Mouse (Mus musculus) kidney, postnatal 0 days (tissue): ENCODE data around the gene Pfn1. TPM values are rescaled to one million over a fixed set of nuclear protein-coding genes. Genes with fewer than 3 reads are reported as not detected.

Experiments used
- ATAC-seq: fragments of 200-750 bp; cut with Nextera tagmentation; replicated peaks from 2 replicates; pipeline ENCODE4 v1.8.0; 2017; ENCODE audit warnings: low read depth, moderate number of reproducible peaks, moderate TSS enrichment, moderate library complexity; ENCODE audit not compliant: low FRiP score
- DNase-seq: peaks from one replicate; pipeline ENCODE4 v3.0.0-alpha.2; 2016; ENCODE audit warnings: low spot score
- H3K27ac ChIP-seq: fragments of 300-500 bp; sonication (generic); 2 replicates; pipeline ENCODE4 v1.5.1; 2014; ENCODE audit warnings: mild to moderate bottlenecking
- H3K27me3 ChIP-seq: fragments of 300-500 bp; sonication (generic); 2 replicates; pipeline ENCODE4 v1.6.1; 2014; ENCODE audit warnings: low read length, mixed read lengths; ENCODE audit not compliant: insufficient read depth
- H3K36me3 ChIP-seq: fragments of 300-500 bp; sonication (generic); 2 replicates; pipeline ENCODE4 v1.6.1; 2014; ENCODE audit warnings: low read length, mixed read lengths; ENCODE audit not compliant: insufficient read depth
- H3K4me1 ChIP-seq: fragments of 300-500 bp; sonication (generic); replicated peaks from 2 replicates; pipeline ENCODE4 v1.6.1; 2014; ENCODE audit warnings: antibody characterized with exemption, low read length, mixed read lengths; ENCODE audit not compliant: insufficient read depth
- H3K4me2 ChIP-seq: fragments of 300-500 bp; sonication (generic); 2 replicates; pipeline ENCODE4 v1.6.1; 2014; ENCODE audit warnings: mild to moderate bottlenecking, low read length, moderate library complexity, mixed read lengths
- H3K4me3 ChIP-seq: fragments of 300-500 bp; sonication (generic); replicated peaks from 2 replicates; pipeline ENCODE4 v1.5.1; 2014; ENCODE audit warnings: low read depth, low read length
- H3K9ac ChIP-seq: fragments of 300-500 bp; sonication (generic); 2 replicates; pipeline ENCODE4 v1.6.1; 2014; ENCODE audit warnings: low read depth, low read length
- H3K9me3 ChIP-seq: fragments of 300-500 bp; sonication (generic); replicated peaks from 2 replicates; pipeline ENCODE4 v1.6.1; 2016; ENCODE audit warnings: low read length, inconsistent platforms, mixed read lengths
- CTCF ChIP-seq: IDR thresholded peaks from 2 replicates; pipeline ENCODE4 v1.5.1; 2016; ENCODE audit warnings: antibody characterized with exemption, low read depth, mild to moderate bottlenecking, moderate library complexity
- WGBS: fragments of 180-500 bp; shearing (Covaris S2); extraction: QIAGEN DNeasy Blood & Tissue Kit; methylation state at CpG from one replicate; pipeline ENCODE4 v1.1.7; 2014; 5-methylcytosine and 5-hydroxymethylcytosine counted together
- polyA plus RNA-seq: library from polyadenylated mRNA; unstranded; fragments of >200 nt; fragmentation: Nextera tagmentation; extraction: Ambion mirVana; gene quantifications from 2 replicates; pipeline ENCODE4 v1.2.1, GENCODE M21; 2015

Pfn1 gene
- polyA plus RNA-seq, 1 experiment from 2014 or later, result 1,513 TPM

DNA sequence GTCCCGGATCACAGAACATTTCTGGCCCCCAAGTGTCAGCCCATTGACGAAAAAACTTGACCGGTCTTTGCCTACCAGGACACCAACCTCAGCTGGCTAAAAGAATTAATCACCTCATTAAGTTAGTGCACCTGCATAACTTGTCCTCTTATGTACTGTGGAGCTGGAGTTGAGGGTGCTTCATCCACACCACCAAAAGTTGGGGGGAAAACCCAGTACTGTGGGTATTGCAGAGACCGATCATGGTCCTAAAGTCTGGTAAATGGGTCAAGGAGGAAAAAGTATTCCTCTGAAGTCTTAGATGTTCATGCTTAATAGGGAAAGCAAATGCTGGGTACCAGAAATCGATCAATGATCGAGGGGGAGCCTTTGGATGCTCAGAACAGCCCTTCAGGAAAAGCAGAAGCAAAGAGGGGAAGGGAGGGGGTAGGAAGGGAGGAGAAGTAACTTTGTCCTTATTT lies 1.5 kb downstream of the Pfn1 start:
- ATAC-seq, result no peak
- Histone ChIP-seq H3K27ac (peak overlapping the region; percentile 99), H3K4me2 (peak overlapping the region; percentile 90), H3K9ac (peak overlapping the region; percentile 98), H3K27me3 (no peaks in the 10 kb centered on the region), H3K36me3 (peaks cover 38% of the 10 kb centered on the region), H3K9me3 (no peaks in the 10 kb centered on the region), H3K4me3 (peak overlapping the region; percentile 91), H3K4me1 (peaks cover 29% of the 10 kb centered on the region)
- no peak for DNase-seq
- 30% methylated on average over 6 of the region's 6 CpGs for WGBS
- no peak for TF ChIP-seq CTCF

DNA sequence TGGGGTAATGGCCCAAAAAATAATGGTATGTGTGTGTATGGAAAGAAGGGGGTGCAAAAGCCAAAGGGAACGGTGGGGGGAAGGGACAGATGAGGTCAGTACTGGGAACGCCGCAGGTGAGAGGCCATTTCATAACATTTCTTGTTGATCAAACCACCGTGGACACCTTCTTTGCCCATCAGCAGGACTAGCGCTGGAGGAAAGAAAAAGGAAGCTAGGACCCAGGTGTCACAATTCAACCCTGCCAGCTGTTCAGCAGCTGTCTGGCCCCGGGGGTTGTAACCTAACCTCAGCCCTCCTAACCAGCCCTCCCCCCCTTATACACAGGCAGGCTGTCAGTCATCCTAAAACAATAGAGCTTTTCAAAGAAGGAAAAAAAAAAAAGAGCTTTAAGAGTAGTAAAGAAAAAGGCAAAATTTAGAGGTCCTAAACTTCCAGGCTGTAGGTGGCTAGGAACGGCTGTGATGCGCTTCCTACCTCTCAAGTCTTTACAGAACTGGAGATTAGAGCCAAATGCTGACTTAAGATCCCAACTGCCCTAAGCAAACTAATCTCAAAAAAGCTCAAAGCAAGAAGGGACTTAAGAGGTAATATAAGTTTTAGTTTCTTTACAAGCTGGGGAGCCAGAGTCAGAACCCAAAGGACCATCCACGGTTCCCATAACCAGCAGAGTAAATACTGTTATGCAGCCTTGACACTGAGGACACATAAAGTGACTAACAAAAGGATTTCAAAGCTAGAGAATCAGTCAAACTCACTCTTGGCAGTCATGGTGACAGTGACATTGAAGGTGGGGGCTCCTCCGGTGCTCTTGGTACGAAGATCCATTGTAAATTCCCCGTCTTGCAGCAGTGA lies 2.2 kb downstream of the Pfn1 start:
- DNase-seq, result peak; percentile 15

DNA sequence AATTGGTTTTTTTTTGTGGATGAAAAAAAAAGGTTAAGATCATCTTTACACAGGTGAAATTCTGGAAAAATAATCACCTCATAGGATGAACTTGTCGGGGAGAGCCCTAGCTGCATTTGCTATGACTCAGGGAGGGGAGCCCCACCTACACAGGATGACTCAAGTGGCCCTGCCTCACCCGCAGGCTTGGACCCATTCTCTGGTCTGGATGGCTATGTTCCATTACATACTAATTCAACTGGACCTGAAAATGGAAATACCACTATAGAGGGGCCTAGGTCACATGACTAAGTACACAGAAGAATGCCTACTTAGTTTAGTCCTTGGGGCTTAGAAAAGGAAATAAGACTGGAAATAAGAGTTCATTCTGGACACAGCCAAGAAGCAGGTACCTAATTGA lies 3.1 kb downstream of the Pfn1 start:
- Histone ChIP-seq H3K9ac (no peak overlapping the region), H3K36me3 (peaks cover 38% of the 10 kb centered on the region), H3K4me3 (no peak overlapping the region), H3K9me3 (no peaks in the 10 kb centered on the region), H3K27ac (no peak overlapping the region), H3K4me1 (peaks cover 17% of the 10 kb centered on the region), H3K4me2 (no peak overlapping the region), H3K27me3 (no peaks in the 10 kb centered on the region)
- TF ChIP-seq CTCF, result no peak
- ATAC-seq, result no peak
- 63% methylated on average over 2 of the region's 2 CpGs for WGBS
- DNase-seq, result no peak

More for the DNA sequence above, 2.2 kb downstream of the Pfn1 start:
- WGBS, result 42% methylated on average over 12 of the region's 12 CpGs
- Histone ChIP-seq H3K9me3 (no peaks in the 10 kb centered on the region), H3K4me2 (peak overlapping the region; percentile 90), H3K4me3 (peak overlapping the region; percentile 91), H3K27ac (0 out of 2 replicates have a peak overlapping the region, but pooled peaks have one; percentile 31), H3K4me1 (peaks cover 23% of the 10 kb centered on the region), H3K36me3 (peaks cover 38% of the 10 kb centered on the region), H3K27me3 (no peaks in the 10 kb centered on the region), H3K9ac (peak overlapping the region; percentile 98)
- ATAC-seq, result no peak
- no peak for TF ChIP-seq CTCF

DNA sequence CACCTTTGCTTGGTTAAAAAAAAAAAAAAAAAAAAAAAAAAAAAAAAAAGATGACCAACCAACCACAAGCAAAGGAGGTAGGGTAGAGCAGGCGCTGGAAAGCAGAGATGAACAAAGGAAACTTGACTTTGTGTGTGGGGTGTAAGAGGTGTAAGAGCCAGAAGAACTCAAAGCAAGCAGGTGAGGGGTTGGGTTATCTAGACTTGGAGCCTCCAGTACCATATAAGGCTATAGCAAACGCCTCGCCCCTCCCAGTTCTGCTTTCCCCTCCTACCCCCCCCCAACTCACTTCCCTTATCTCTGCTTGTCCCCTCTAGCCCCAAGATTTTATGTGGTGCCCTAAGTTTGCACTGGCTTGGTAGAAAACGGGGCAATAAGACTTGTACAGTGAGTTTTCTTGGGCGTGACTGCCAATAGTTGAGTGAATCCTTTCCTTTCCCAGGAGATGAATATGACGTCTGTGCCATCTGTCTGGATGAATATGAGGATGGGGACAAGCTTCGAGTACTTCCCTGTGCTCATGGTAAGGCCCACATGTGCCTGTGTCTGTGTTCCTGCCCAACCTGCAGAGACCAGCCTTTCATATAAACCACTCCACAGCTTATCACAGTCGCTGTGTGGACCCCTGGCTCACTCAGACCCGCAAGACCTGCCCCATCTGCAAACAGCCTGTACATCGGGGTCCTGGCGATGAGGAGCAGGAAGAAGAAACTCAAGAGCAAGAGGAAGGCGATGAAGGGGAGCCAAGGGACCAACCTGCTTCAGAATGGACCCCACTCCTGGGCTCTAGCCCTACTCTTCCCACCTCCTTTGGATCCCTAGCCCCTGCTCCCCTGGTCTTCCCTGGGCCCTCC lies 3.9 kb downstream of the Pfn1 start:
- peak; percentile 5 for DNase-seq
- no peaks in the 10 kb centered on the region for H3K9me3 ChIP-seq
- no peak overlapping the region for H3K4me3 ChIP-seq
- no peak overlapping the region for H3K9ac ChIP-seq
- H3K4me1 ChIP-seq, result peaks cover 16% of the 10 kb centered on the region; the same call in 1 of the 2 replicates
- no peak for ATAC-seq
- peaks cover 38% of the 10 kb centered on the region for H3K36me3 ChIP-seq
- H3K4me2 ChIP-seq, result peak overlapping the region; percentile 16; the same call in 1 of the 2 replicates
- H3K27me3 ChIP-seq, result no peaks in the 10 kb centered on the region
- no peak for TF ChIP-seq CTCF
- H3K27ac ChIP-seq, result no peak overlapping the region
- WGBS, result 72% methylated on average over 12 of the region's 12 CpGs

DNA sequence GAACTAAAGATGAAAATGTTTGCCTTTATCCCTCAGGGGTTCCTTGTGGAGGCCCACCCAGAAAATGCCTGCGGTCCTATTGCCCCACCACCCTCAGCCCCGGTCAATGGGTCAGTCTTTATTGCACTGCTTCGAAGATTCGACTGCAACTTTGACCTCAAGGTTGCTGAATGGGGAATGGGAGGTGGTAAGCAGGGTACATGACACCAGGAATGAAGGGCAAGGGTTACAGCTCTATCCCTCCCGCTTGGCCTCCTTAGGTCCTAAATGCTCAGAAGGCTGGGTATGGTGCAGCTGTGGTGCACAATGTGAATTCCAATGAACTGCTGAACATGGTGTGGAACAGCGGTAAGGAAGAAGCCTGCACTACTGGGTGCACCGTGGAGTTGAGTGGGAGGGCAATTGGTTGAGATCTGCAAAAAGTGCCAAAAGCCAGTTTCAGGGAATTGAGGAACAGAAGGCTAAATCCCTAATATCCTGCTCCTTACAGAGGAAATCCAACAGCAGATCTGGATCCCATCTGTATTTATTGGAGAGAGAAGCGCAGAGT lies 5.2 kb downstream of the Pfn1 start:
- Histone ChIP-seq H3K9me3 (no peaks in the 10 kb centered on the region), H3K27ac (no peak overlapping the region), H3K9ac (0 out of 2 replicates have a peak overlapping the region, but pooled peaks have one; percentile 90), H3K4me3 (no peak overlapping the region), H3K4me2 (0 out of 2 replicates have a peak overlapping the region, but pooled peaks have one; percentile 99), H3K27me3 (no peaks in the 10 kb centered on the region), H3K4me1 (peaks cover 20% of the 10 kb centered on the region; the same call in 1 of the 2 replicates), H3K36me3 (peaks cover 51% of the 10 kb centered on the region)
- WGBS, result 69% methylated on average over 8 of the region's 8 CpGs
- ATAC-seq (no peak), DNase-seq (no peak)
- TF ChIP-seq CTCF, result no peak

DNA sequence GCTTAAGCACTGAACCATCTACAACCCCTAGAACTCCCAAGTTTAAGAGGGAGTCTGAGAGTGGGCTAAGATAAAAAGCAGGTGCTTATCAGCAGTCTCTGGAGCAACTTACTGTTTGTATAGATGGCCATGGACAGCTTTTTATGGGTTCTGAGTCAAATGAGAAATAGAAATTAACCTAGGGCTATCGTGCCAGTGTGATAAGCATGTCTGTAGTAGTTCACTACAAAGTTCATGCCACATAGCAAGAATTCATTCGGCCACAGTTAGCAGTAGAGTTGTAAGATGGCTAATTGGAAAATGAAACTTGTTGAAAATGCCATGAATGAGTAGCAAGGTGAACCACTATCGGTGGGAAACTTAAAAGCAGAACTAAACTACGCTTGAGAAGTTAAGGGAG lies 5.9 kb downstream of the Pfn1 start:
- Histone ChIP-seq H3K27ac (peak overlapping the region; percentile 90; the same call in 1 of the 2 replicates), H3K4me1 (peaks cover 20% of the 10 kb centered on the region; the same call in 1 of the 2 replicates), H3K4me2 (peak overlapping the region; percentile 99), H3K36me3 (peaks cover 55% of the 10 kb centered on the region), H3K4me3 (peak overlapping the region; percentile 78), H3K27me3 (no peaks in the 10 kb centered on the region), H3K9ac (peak overlapping the region; percentile 90), H3K9me3 (no peaks in the 10 kb centered on the region)
- DNase-seq (no peak), ATAC-seq (no peak)
- 64% methylated on average over 4 of the region's 4 CpGs for WGBS
- TF ChIP-seq CTCF, result no peak
